Mouse (Mus musculus) liver, embryonic 11.5 days (tissue): ENCODE results near the gene Ell. TPM values are rescaled to one million over a fixed set of nuclear protein-coding genes. Genes with fewer than 3 reads are reported as not detected.

Experiments
- ATAC-seq: fragments of 200-750 bp; cut with Nextera tagmentation; replicated peaks from 2 replicates; pipeline ENCODE4 v1.8.0; 2017; ENCODE audit warnings: moderate number of reproducible peaks, mild to moderate bottlenecking, moderate TSS enrichment, moderate library complexity; ENCODE audit not compliant: low FRiP score
- DNase-seq: peaks from one replicate; pipeline ENCODE4 v3.0.0-alpha.2; 2017; ENCODE audit warnings: low spot score
- H3K27ac ChIP-seq: fragments of 300-500 bp; sonication (generic); 2 replicates; pipeline ENCODE4 v1.5.1; 2014; ENCODE audit warnings: mild to moderate bottlenecking, low read depth, low read length, control low read depth
- H3K27me3 ChIP-seq: fragments of 300-500 bp; sonication (generic); replicated peaks from 2 replicates; pipeline ENCODE4 v1.6.1; 2014; ENCODE audit warnings: low read length, mixed read lengths; ENCODE audit not compliant: control insufficient read depth, insufficient read depth
- H3K36me3 ChIP-seq: fragments of 300-500 bp; sonication (generic); 2 replicates; pipeline ENCODE4 v1.6.1; 2014; ENCODE audit warnings: mild to moderate bottlenecking, low read length, moderate library complexity, mixed read lengths; ENCODE audit not compliant: control insufficient read depth, insufficient read depth
- H3K4me1 ChIP-seq: fragments of 300-500 bp; sonication (generic); replicated peaks from 2 replicates; pipeline ENCODE4 v1.6.1; 2014; ENCODE audit warnings: low read length, mixed read lengths; ENCODE audit not compliant: control insufficient read depth, insufficient read depth
- H3K4me2 ChIP-seq: fragments of 300-500 bp; sonication (generic); 2 replicates; pipeline ENCODE4 v1.6.1; 2014; ENCODE audit warnings: mild to moderate bottlenecking, control low read depth, moderate library complexity
- H3K4me3 ChIP-seq: fragments of 300-500 bp; sonication (generic); 2 replicates; pipeline ENCODE4 v1.5.1; 2014; ENCODE audit warnings: low read depth, low read length, control low read depth
- H3K9ac ChIP-seq: fragments of 300-500 bp; sonication (generic); 2 replicates; pipeline ENCODE4 v1.6.1; 2014; ENCODE audit warnings: low read depth, low read length, control low read depth
- H3K9me3 ChIP-seq: fragments of 300-500 bp; sonication (generic); 2 replicates; pipeline ENCODE4 v1.6.1; 2016; ENCODE audit warnings: low read length, inconsistent platforms, mixed read lengths; ENCODE audit not compliant: control insufficient read depth
- WGBS: fragments of 180-500 bp; shearing (Covaris S2); extraction: QIAGEN DNeasy Blood & Tissue Kit; methylation state at CpG from one replicate; pipeline ENCODE4 v1.1.7; 2014; 5-methylcytosine and 5-hydroxymethylcytosine counted together
- polyA plus RNA-seq: library from polyadenylated mRNA; unstranded; fragments of >200 nt; fragmentation: Nextera tagmentation; extraction: Ambion mirVana; gene quantifications from 2 replicates; pipeline ENCODE4 v1.2.1, GENCODE M21; 2014

Gene Ell
- polyA plus RNA-seq, 1 experiment from 2014 or later, result 20.7 TPM

DNA sequence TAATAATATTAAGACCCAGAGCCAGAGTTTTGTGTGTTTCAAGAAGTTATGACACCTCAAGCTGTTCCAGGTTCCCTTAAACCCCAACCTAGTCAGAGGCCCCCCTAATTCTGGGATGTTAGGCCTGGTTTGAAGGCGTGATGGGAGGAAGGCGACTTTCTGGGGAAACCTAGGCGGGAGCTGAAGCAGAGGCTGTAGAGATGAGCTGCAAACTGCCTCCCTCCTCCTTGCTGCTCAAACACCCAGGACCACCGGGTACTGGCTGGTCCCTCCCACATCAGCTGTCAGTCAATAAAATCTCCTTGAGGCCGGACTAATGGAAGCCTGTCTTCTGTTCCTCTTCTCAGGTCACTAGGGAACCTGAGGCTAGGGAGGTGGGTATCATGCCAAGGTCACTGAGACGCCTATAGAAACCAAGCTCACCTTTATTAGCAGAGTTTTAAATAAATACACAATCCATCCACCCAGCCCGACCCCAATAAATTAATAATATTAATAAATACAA, 89.8 kb downstream of the Ell start:
- H3K27ac ChIP-seq, result peak overlapping the region; percentile 89
- DNase-seq, result no peak
- H3K4me2 ChIP-seq, result peak overlapping the region; percentile 90
- no peaks in the 10 kb centered on the region for H3K36me3 ChIP-seq
- H3K9ac ChIP-seq, result peak overlapping the region; percentile 76
- peak overlapping the region; percentile 59 for H3K4me3 ChIP-seq
- no peak for ATAC-seq
- H3K4me1 ChIP-seq, result peaks cover 26% of the 10 kb centered on the region
- peaks cover 9% of the 10 kb centered on the region; the same call in 1 of the 2 replicates for H3K27me3 ChIP-seq
- WGBS, result 61% methylated on average over 7 of the region's 7 CpGs
- H3K9me3 ChIP-seq, result no peaks in the 10 kb centered on the region

GRCm38 (mm10) chr8:70629574-70630531, 90.6 kb downstream of the Ell start:
- Histone ChIP-seq H3K9ac (peak overlapping the region; percentile 76), H3K4me1 (peaks cover 23% of the 10 kb centered on the region), H3K27ac (peak overlapping the region; percentile 89), H3K4me2 (peak overlapping the region; percentile 90), H3K27me3 (peaks cover 9% of the 10 kb centered on the region; the same call in 1 of the 2 replicates), H3K4me3 (peak overlapping the region; percentile 59), H3K36me3 (no peaks in the 10 kb centered on the region), H3K9me3 (no peaks in the 10 kb centered on the region)
- 1% methylated on average over 60 of the region's 60 CpGs for WGBS
- peak; percentile 85 for ATAC-seq
- DNase-seq, result peak; percentile 95

GRCm38 (mm10) chr8:70630532-70631381, 91.5 kb downstream of the Ell start:
- no peaks in the 10 kb centered on the region for H3K36me3 ChIP-seq
- peaks cover 9% of the 10 kb centered on the region; the same call in 1 of the 2 replicates for H3K27me3 ChIP-seq
- peak overlapping the region; percentile 89 for H3K27ac ChIP-seq
- H3K9ac ChIP-seq, result peak overlapping the region; percentile 76
- H3K4me2 ChIP-seq, result peak overlapping the region; percentile 90
- peaks cover 32% of the 10 kb centered on the region for H3K4me1 ChIP-seq
- peak; percentile 64 for DNase-seq
- H3K4me3 ChIP-seq, result peak overlapping the region; percentile 59
- H3K9me3 ChIP-seq, result no peaks in the 10 kb centered on the region
- WGBS, result 8% methylated on average over 22 of the region's 22 CpGs
- peak; percentile 59 for ATAC-seq

DNA sequence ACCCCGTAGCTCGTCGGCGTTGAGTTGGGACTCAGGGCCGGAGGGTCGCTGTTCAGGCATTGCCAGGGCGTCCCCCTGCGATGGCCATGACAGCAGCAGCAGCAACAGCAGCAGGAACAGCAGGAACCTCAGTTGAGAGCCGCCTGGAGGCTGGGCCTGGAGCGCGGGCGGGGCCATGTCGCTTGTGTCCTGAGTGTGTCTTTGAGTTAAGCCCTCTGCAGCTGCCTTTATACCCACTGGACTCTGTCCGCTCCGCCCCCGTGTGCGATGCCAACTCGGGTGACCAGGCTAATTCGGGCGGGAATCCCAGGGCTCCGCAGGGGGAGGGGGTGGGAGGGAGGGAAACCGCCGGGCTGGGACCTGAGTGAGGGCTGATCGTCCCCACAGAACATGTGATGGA, 92.2 kb downstream of the Ell start:
- ATAC-seq (no peak), DNase-seq (peak; percentile 58)
- WGBS, result 12% methylated on average over 24 of the region's 24 CpGs
- Histone ChIP-seq H3K27me3 (peaks cover 9% of the 10 kb centered on the region; the same call in 1 of the 2 replicates), H3K4me1 (peaks cover 37% of the 10 kb centered on the region), H3K9ac (peak overlapping the region; percentile 61), H3K4me3 (peak overlapping the region; percentile 59), H3K36me3 (no peaks in the 10 kb centered on the region), H3K4me2 (peak overlapping the region; percentile 90), H3K9me3 (no peaks in the 10 kb centered on the region), H3K27ac (peak overlapping the region; percentile 89)

- Histone ChIP-seq H3K4me1 (peaks cover 43% of the 10 kb centered on the region), H3K9ac (peak within 1 kb of the TSS; percentile 61), H3K27ac (peak within 1 kb of the TSS; percentile 89), H3K4me3 (peak within 1 kb of the TSS; percentile 59), H3K4me2 (peak within 1 kb of the TSS; percentile 90), H3K27me3 (peaks cover 9% of the 10 kb centered on the region; the same call in 1 of the 2 replicates), H3K36me3 (no peaks in the 10 kb centered on the region), H3K9me3 (no peaks in the 10 kb centered on the region)
- 69% methylated on average over 6 of the region's 6 CpGs for WGBS
- DNase-seq (no peak), ATAC-seq (0 out of 2 replicates have a peak, but pooled peaks have one; percentile 4)
These were observed 93.2 kb downstream of the Ell start, which contains the start of gene Gdf15 for GRCm38 (mm10) chr8:70632346-70632892. Gene Gdf15, minus strand, starts transcription at chr8:70632456.

DNA sequence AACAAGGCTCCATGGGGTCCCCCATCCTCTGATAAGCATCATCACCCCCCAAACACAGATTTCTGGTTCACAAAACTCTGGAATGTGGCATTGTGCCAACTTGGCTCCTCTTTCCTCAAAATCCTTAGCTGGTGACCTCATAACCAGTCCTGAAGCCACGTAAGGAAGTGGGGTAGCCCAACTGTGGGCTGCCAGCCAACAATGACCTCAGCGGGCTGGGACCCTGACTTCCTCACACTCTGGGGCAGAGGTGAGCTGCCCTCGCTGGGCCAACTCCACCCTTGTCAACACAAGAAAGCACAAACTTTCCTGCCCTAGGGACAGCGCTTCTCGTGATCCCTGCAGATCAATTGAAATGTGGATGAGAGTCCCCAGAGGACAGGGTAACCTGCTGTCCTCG, 94.8 kb downstream of the Ell start:
- no peaks in the 10 kb centered on the region for H3K36me3 ChIP-seq
- no peak overlapping the region for H3K9ac ChIP-seq
- H3K4me3 ChIP-seq, result no peak overlapping the region
- peaks cover 48% of the 10 kb centered on the region for H3K4me1 ChIP-seq
- no peak for ATAC-seq
- no peaks in the 10 kb centered on the region for H3K9me3 ChIP-seq
- 47% methylated on average over 6 of the region's 6 CpGs for WGBS
- no peak overlapping the region for H3K27ac ChIP-seq
- H3K4me2 ChIP-seq, result no peak overlapping the region
- no peak for DNase-seq
- H3K27me3 ChIP-seq, result peaks cover 9% of the 10 kb centered on the region; the same call in 1 of the 2 replicates

- Histone ChIP-seq H3K4me1 (peaks cover 40% of the 10 kb centered on the region), H3K27ac (peak overlapping the region; percentile 60)
These were observed 96.3 kb downstream of the Ell start for GRCm38 (mm10) chr8:70635527-70635926.

DNA sequence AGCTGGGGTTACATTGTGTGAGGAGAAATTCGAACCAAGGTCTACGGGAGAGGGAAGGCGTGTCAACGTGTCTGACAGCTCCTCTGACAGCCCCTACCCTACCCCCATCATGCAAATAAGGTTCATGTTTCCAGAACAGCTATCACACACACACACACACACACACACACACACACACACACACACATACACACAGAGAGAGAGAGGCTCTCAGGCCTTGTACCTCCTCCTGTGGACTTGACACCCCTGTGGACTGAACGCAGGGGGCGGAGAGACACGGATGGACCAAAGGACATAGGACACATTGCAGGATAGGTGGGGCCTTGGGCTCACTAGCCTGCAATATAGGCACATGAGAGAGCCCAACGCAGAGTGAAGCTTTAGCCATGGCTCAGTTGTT, 97.6 kb downstream of the Ell start:
- H3K4me3 ChIP-seq, result no peak overlapping the region
- H3K27me3 ChIP-seq, result peaks cover 4% of the 10 kb centered on the region; the same call in 1 of the 2 replicates
- H3K36me3 ChIP-seq, result no peaks in the 10 kb centered on the region
- H3K4me1 ChIP-seq, result peaks cover 30% of the 10 kb centered on the region
- 0 out of 2 replicates have a peak, but pooled peaks have one; percentile 37 for ATAC-seq
- no peak for DNase-seq
- H3K4me2 ChIP-seq, result no peak overlapping the region
- no peak overlapping the region for H3K9ac ChIP-seq
- H3K27ac ChIP-seq, result peak overlapping the region; percentile 1
- H3K9me3 ChIP-seq, result no peaks in the 10 kb centered on the region
- WGBS, result 61% methylated on average over 8 of the region's 8 CpGs

More at GRCm38 (mm10) chr8:70635527-70635926, 96.3 kb downstream of the Ell start:
- H3K36me3 ChIP-seq, result no peaks in the 10 kb centered on the region
- peaks cover 9% of the 10 kb centered on the region; the same call in 1 of the 2 replicates for H3K27me3 ChIP-seq
- 38% methylated on average over 6 of the region's 6 CpGs for WGBS
- no peak for ATAC-seq
- H3K9me3 ChIP-seq, result no peaks in the 10 kb centered on the region
- H3K4me2 ChIP-seq, result 0 out of 2 replicates have a peak overlapping the region, but pooled peaks have one; percentile 12
- peak overlapping the region; percentile 54 for H3K9ac ChIP-seq
- no peak for DNase-seq
- H3K4me3 ChIP-seq, result no peak overlapping the region
